Comparison of ENCODE assay signal across 8 mouse cellular contexts in genomic region chr3:26834178-26835050, GRCm38 (mm10).
DNase-seq lines count a peak whose midpoint lies in the region; ATAC-seq lines count a peak whose summit lies in the region.

No protein-coding gene starts in this region.

- no peaks in the 10 kb centered on the region for H3K27me3 ChIP-seq in intestine, embryonic 14.5 days (replicated peaks; ENCODE audit: control insufficient read depth, insufficient read depth, low read length)
- H3K27me3 ChIP-seq in intestine, embryonic 16.5 days (replicated peaks; ENCODE audit: control insufficient read depth, insufficient read depth, low read length): no peaks in the 10 kb centered on the region
- H3K27me3 ChIP-seq in forebrain, embryonic 13.5 days: no peaks in the 10 kb centered on the region
- no peaks in the 10 kb centered on the region for H3K27me3 ChIP-seq in neural tube, embryonic 13.5 days

- WGBS in intestine, embryonic 14.5 days: 65% methylated on average over 21 of the region's 21 CpGs
- 68% methylated on average over 21 of the region's 21 CpGs for WGBS in intestine, embryonic 16.5 days
- WGBS in forebrain, embryonic 13.5 days: 51% methylated on average over 21 of the region's 21 CpGs
- WGBS in neural tube, embryonic 13.5 days: 64% methylated on average over 21 of the region's 21 CpGs

- H3K4me1 ChIP-seq in intestine, embryonic 14.5 days (replicated peaks; ENCODE audit: control insufficient read depth, insufficient read depth, low read length): no peaks in the 10 kb centered on the region
- H3K4me1 ChIP-seq in intestine, embryonic 16.5 days (ENCODE audit: control insufficient read depth, insufficient read depth, low read length): no peaks in the 10 kb centered on the region
- peaks cover 14% of the 10 kb centered on the region for H3K4me1 ChIP-seq in forebrain, embryonic 13.5 days
- H3K4me1 ChIP-seq in neural tube, embryonic 13.5 days (replicated peaks): peaks cover 18% of the 10 kb centered on the region

- no peak overlapping the region for H3K27ac ChIP-seq in intestine, embryonic 14.5 days (ENCODE audit: low read depth)
- no peak overlapping the region for H3K27ac ChIP-seq in intestine, embryonic 16.5 days (ENCODE audit: low read length)
- peak overlapping the region; percentile 40; the same call in 1 of the 2 replicates for H3K27ac ChIP-seq in forebrain, embryonic 13.5 days
- peak overlapping the region; percentile 28; the same call in 1 of the 2 replicates for H3K27ac ChIP-seq in neural tube, embryonic 13.5 days (replicated peaks)

- ATAC-seq in intestine, embryonic 14.5 days (replicated peaks; ENCODE audit: low FRiP score, low TSS enrichment, low read depth): 0 out of 2 replicates have a peak, but pooled peaks have one; percentile 66
- no peak for ATAC-seq in intestine, embryonic 16.5 days
- peak; percentile 81 for ATAC-seq in forebrain, embryonic 13.5 days
- ATAC-seq in neural tube, embryonic 13.5 days (ENCODE audit: low read depth): peak; percentile 88
- no peak for ATAC-seq in monocyte, adult 5-6 weeks (replicated peaks; ENCODE audit: insufficient number of reproducible peaks, low FRiP score, low TSS enrichment, poor library complexity, severe bottlenecking)

- H3K9ac ChIP-seq in intestine, embryonic 14.5 days (ENCODE audit: low read length): no peak overlapping the region
- no peak overlapping the region for H3K9ac ChIP-seq in intestine, embryonic 16.5 days (ENCODE audit: low read depth, low read length)
- H3K9ac ChIP-seq in forebrain, embryonic 13.5 days: no peak overlapping the region
- H3K9ac ChIP-seq in neural tube, embryonic 13.5 days: no peak overlapping the region

- no peaks in the 10 kb centered on the region for H3K36me3 ChIP-seq in intestine, embryonic 14.5 days (ENCODE audit: control insufficient read depth, insufficient read depth, low read length)
- no peaks in the 10 kb centered on the region for H3K36me3 ChIP-seq in intestine, embryonic 16.5 days (ENCODE audit: control insufficient read depth, insufficient read depth, low read length)
- no peaks in the 10 kb centered on the region for H3K36me3 ChIP-seq in forebrain, embryonic 13.5 days (ENCODE audit: poor library complexity, severe bottlenecking)
- no peaks in the 10 kb centered on the region for H3K36me3 ChIP-seq in neural tube, embryonic 13.5 days

- no peak overlapping the region for H3K4me3 ChIP-seq in intestine, embryonic 14.5 days (ENCODE audit: low read depth, low read length)
- H3K4me3 ChIP-seq in intestine, embryonic 16.5 days (ENCODE audit: low read length): no peak overlapping the region
- no peak overlapping the region for H3K4me3 ChIP-seq in forebrain, embryonic 13.5 days
- no peak overlapping the region for H3K4me3 ChIP-seq in neural tube, embryonic 13.5 days

- peak; percentile 59 for DNase-seq in intestine, embryonic 14.5 days (ENCODE audit: low spot score)
- DNase-seq in WW6 (ENCODE audit: low read depth, low spot score): peak; percentile 20
- peak; percentile 45 for DNase-seq in layer of hippocampus, adult 9-11 months
- no peak for DNase-seq in thymus, postnatal 10 days (ENCODE audit: low spot score in 2 of 2)

- no peaks in the 10 kb centered on the region for H3K9me3 ChIP-seq in intestine, embryonic 14.5 days (ENCODE audit: control insufficient read depth, low read length)
- no peaks in the 10 kb centered on the region for H3K9me3 ChIP-seq in intestine, embryonic 16.5 days (ENCODE audit: control insufficient read depth, low read length)
- H3K9me3 ChIP-seq in forebrain, embryonic 13.5 days (replicated peaks): no peaks in the 10 kb centered on the region
- no peaks in the 10 kb centered on the region for H3K9me3 ChIP-seq in neural tube, embryonic 13.5 days

- no peak overlapping the region for H3K4me2 ChIP-seq in intestine, embryonic 14.5 days (ENCODE audit: low read length)
- H3K4me2 ChIP-seq in intestine, embryonic 16.5 days (ENCODE audit: low read depth, low read length): no peak overlapping the region
- no peak overlapping the region for H3K4me2 ChIP-seq in forebrain, embryonic 13.5 days
- H3K4me2 ChIP-seq in neural tube, embryonic 13.5 days: no peak overlapping the region

Comparison
In these comparisons a context has a peak if more than half of its experiments do, and no peak if none do; other contexts are left out.
1. ATAC-seq: peak in intestine, embryonic 14.5 days (single experiment), forebrain, embryonic 13.5 days (single experiment) and neural tube, embryonic 13.5 days (single experiment); none in intestine, embryonic 16.5 days (single experiment) and monocyte, adult 5-6 weeks (single experiment).
2. DNase-seq: peak in intestine, embryonic 14.5 days (single experiment), WW6 (single experiment) and layer of hippocampus, adult 9-11 months (single experiment); none in thymus, postnatal 10 days (0 of 2).
3. H3K27ac ChIP-seq: peak in forebrain, embryonic 13.5 days (single experiment) and neural tube, embryonic 13.5 days (single experiment); none in intestine, embryonic 14.5 days (single experiment) and intestine, embryonic 16.5 days (single experiment).